Mouse (Mus musculus): ENCODE results near the gene Nt5e. TPM values are rescaled to one million over a fixed set of nuclear protein-coding genes. Genes with fewer than 3 reads are reported as not detected.
A peak's percentile ranks its signal among the peaks of the same experiment; 100 is the strongest.

Gene Nt5e
- polyA plus RNA-seq, 1 experiment from 2014 or later: 0.93 TPM

DNA sequence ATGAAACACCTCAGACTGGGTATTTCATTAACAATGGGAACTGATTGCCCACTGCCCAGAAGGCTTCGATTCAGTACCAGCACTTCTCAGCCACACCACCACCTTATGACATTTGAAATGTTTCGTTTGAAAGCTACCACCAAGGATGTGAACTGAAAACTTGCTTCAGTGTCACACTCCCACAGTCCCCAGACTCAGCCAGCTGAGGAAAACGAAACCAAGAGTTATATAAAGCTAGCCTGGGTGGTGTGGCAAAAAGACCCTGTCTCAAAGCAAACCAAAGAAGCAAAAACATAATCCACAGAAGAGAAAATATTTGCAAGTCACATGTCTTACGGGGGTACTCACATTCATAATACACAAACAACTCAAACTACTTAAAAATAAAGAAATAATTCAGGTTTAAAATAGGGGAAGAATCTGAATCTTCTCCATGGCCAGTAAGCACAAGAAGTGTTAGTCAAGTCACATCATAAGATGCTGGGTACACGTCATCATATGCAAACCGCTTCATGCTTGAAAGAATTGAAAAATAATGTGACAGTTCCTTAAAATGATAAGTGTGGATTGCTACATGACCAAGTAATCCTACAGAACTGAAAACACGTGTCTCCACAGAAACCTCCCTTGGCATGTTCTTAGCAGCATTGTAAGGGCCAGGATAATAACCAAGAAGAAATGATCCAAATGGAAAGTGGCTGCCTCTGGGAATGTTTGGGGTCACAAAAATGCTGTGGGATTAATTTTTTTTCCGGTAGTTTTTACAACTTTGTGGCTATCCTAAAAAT lies 28.9 kb upstream of the Nt5e start:
- Histone ChIP-seq H3K27me3 (ENCODE audit: control insufficient read depth, insufficient read depth, low read length) (no peaks in the 10 kb centered on the region), H3K27ac (ENCODE audit: low read depth, low read length) (no peak overlapping the region), H3K4me2 (no peak overlapping the region), H3K4me1 (ENCODE audit: control insufficient read depth, insufficient read depth, low read length) (no peaks in the 10 kb centered on the region), H3K9ac (ENCODE audit: low read length) (no peak overlapping the region), H3K4me3 (ENCODE audit: low read depth, low read length) (no peak overlapping the region), H3K36me3 (ENCODE audit: control insufficient read depth, insufficient read depth, low read length) (no peaks in the 10 kb centered on the region), H3K9me3 (ENCODE audit: control insufficient read depth, low read length) (no peaks in the 10 kb centered on the region)
- DNase-seq (ENCODE audit: low spot score, missing footprints) (no peak), ATAC-seq (ENCODE audit: low FRiP score) (no peak)
- WGBS: 86% methylated on average over 8 of the region's 8 CpGs

DNA sequence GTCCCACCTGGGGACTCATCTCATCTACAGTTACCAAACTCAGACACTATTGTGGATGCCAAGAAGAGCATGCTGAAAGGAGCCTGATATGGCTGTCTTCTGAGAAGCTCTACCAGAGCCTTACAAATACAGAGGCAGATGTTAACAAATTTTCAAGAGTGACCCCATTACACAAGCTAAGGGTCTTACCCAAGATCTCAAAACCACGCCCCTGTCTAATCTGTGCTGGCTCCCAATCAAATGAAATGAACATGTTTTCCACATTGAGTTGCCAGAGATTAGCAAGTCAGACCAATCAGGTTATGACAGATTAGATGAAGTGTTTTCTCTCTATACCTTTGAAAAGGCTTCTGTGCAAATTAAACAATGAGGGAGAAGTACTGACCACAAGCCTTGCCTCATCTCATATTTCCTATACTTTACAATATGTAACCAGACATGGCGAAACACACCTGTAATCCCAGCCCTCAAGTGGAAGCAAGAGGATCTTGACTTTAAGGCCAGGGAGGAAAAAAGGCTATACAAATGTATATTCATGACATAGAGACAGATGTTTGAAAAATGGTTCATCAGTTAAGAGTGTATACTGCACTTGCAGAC lies 19.9 kb upstream of the Nt5e start:
- H3K9ac ChIP-seq (ENCODE audit: low read length): no peak overlapping the region
- no peaks in the 10 kb centered on the region for H3K36me3 ChIP-seq (ENCODE audit: control insufficient read depth, insufficient read depth, low read length)
- WGBS: 85% methylated on average over 2 of the region's 2 CpGs
- no peak overlapping the region for H3K27ac ChIP-seq (ENCODE audit: low read depth, low read length)
- no peaks in the 10 kb centered on the region for H3K27me3 ChIP-seq (ENCODE audit: control insufficient read depth, insufficient read depth, low read length)
- ATAC-seq (ENCODE audit: low FRiP score) (no peak), DNase-seq (ENCODE audit: low spot score, missing footprints) (no peak)
- no peak overlapping the region for H3K4me3 ChIP-seq (ENCODE audit: low read depth, low read length)
- H3K9me3 ChIP-seq (ENCODE audit: control insufficient read depth, low read length): no peaks in the 10 kb centered on the region
- no peak overlapping the region for H3K4me2 ChIP-seq
- no peaks in the 10 kb centered on the region for H3K4me1 ChIP-seq (ENCODE audit: control insufficient read depth, insufficient read depth, low read length)

DNA sequence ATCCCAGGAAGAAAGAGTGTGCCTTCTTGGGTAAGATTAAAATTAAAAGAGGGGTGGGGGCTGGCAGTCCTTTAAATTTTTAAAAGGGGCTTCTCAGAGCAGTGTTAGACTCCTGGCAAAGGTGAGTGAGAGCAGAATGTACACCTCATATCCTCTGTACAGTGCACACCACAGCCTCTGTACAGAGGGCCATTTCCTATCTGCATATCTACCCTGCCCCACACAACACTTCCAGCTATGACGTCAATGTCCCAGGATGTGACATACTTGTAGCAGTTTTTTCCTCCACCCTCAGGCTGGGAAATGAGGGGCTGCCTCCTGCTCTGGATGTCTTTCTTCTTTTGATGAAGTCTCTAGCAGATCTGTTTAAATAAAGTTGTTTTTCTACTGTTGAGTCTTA lies 17.9 kb upstream of the Nt5e start:
- DNase-seq (ENCODE audit: low spot score, missing footprints): no peak
- no peak overlapping the region for H3K4me2 ChIP-seq
- 76% methylated on average over 1 of the region's 1 CpGs for WGBS

DNA sequence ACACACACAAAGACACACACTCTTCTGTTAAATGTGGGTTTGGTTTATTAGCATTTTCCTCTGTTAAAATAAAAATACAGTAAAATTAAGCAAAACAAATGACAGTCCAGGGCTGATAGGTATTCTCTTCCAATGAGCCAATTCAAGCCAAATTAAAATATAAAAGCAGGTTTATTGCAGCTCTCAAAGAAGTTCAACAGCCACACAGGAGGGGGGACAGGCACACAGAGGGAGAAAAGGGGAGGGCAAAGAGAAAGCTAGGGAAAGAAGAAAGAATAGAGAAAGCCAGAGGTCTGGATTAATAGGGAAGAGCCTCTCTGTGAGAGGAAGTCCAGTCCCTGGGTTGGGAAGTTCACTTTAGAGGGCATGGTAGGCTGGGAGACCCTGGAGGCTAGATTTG lies 7.8 kb upstream of the Nt5e start:
- no peak overlapping the region for H3K27ac ChIP-seq (ENCODE audit: low read depth, low read length)
- ATAC-seq (ENCODE audit: low FRiP score): no peak
- no peaks in the 10 kb centered on the region for H3K9me3 ChIP-seq (ENCODE audit: control insufficient read depth, low read length)
- no peak overlapping the region for H3K9ac ChIP-seq (ENCODE audit: low read length)
- no peaks in the 10 kb centered on the region for H3K36me3 ChIP-seq (ENCODE audit: control insufficient read depth, insufficient read depth, low read length)
- H3K4me3 ChIP-seq (ENCODE audit: low read depth, low read length): no peak overlapping the region
- no peak for DNase-seq (ENCODE audit: low spot score, missing footprints)
- no peaks in the 10 kb centered on the region for H3K27me3 ChIP-seq (ENCODE audit: control insufficient read depth, insufficient read depth, low read length)
- no peak overlapping the region for H3K4me2 ChIP-seq
- H3K4me1 ChIP-seq (ENCODE audit: control insufficient read depth, insufficient read depth, low read length): no peaks in the 10 kb centered on the region

More for the DNA sequence above, 17.9 kb upstream of the Nt5e start:
- Histone ChIP-seq H3K9ac (ENCODE audit: low read length) (no peak overlapping the region), H3K27ac (ENCODE audit: low read depth, low read length) (no peak overlapping the region), H3K36me3 (ENCODE audit: control insufficient read depth, insufficient read depth, low read length) (no peaks in the 10 kb centered on the region), H3K27me3 (ENCODE audit: control insufficient read depth, insufficient read depth, low read length) (no peaks in the 10 kb centered on the region), H3K4me1 (ENCODE audit: control insufficient read depth, insufficient read depth, low read length) (no peaks in the 10 kb centered on the region), H3K9me3 (ENCODE audit: control insufficient read depth, low read length) (no peaks in the 10 kb centered on the region), H3K4me3 (ENCODE audit: low read depth, low read length) (no peak overlapping the region)
- no peak for ATAC-seq (ENCODE audit: low FRiP score)

DNA sequence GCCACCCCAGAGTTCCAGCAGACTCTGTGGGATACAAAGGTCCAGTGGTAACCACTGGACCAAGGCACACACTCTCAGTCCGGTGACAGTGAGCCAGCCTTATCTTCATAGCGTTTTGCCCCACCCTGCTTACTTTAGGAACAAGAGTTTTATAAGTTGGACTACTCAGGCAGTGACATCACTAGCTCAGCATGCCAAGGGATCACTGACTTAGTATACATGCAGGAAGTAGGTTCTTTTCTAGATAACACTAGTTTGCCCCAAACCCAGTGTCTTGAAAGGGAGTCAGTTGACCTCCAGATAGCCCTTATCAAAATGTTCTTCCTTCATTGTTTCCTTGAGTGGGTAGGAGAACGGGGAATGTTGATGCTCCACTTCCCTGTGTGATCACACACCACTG lies 2.4 kb upstream of the Nt5e start:
- Histone ChIP-seq H3K9ac (ENCODE audit: low read length) (no peak overlapping the region), H3K27ac (ENCODE audit: low read depth, low read length) (no peak overlapping the region), H3K4me2 (no peak overlapping the region), H3K27me3 (ENCODE audit: control insufficient read depth, insufficient read depth, low read length) (peaks cover 8% of the 10 kb centered on the region; the same call in 1 of the 2 replicates), H3K36me3 (ENCODE audit: control insufficient read depth, insufficient read depth, low read length) (no peaks in the 10 kb centered on the region), H3K9me3 (ENCODE audit: control insufficient read depth, low read length) (no peaks in the 10 kb centered on the region), H3K4me1 (ENCODE audit: control insufficient read depth, insufficient read depth, low read length) (0 out of 2 replicates have a peak, but pooled peaks cover 3% of the 10 kb centered on the region), H3K4me3 (ENCODE audit: low read depth, low read length) (no peak overlapping the region)
- no peak for DNase-seq (ENCODE audit: low spot score, missing footprints)
- ATAC-seq (ENCODE audit: low FRiP score): no peak
- 86% methylated on average over 3 of the region's 3 CpGs for WGBS

DNA sequence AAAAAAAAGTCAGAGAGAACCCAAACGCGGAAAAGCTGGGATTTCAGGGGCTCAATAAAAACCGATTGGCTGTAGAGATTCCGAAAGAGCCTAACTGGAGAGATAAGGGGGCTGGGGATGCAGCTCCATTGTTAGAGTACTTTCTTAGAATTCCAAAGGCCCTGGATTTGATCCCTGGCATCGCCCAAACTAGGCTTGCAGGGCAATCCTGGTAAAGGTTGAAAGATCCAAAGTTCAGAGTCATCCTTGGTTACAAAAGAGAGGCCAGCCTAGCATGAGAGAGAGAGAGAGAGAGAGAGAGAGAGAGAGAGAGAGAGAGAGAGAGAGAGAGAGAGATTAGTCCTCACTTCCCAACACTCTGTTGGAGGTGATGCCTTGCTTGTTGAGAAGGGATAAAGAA lies 1.7 kb downstream of the Nt5e start:
- H3K4me2 ChIP-seq: no peak overlapping the region
- 8% methylated on average over 5 of the region's 5 CpGs for WGBS
- peaks cover 10% of the 10 kb centered on the region; the same call in 1 of the 2 replicates for H3K4me1 ChIP-seq (ENCODE audit: control insufficient read depth, insufficient read depth, low read length)
- H3K9me3 ChIP-seq (ENCODE audit: control insufficient read depth, low read length): no peaks in the 10 kb centered on the region
- ATAC-seq (ENCODE audit: low FRiP score): no peak
- no peak overlapping the region for H3K9ac ChIP-seq (ENCODE audit: low read length)
- no peak overlapping the region for H3K4me3 ChIP-seq (ENCODE audit: low read depth, low read length)
- peak; percentile 89 for DNase-seq (ENCODE audit: low spot score, missing footprints)
- peaks cover 8% of the 10 kb centered on the region; the same call in 1 of the 2 replicates for H3K27me3 ChIP-seq (ENCODE audit: control insufficient read depth, insufficient read depth, low read length)
- no peak overlapping the region for H3K27ac ChIP-seq (ENCODE audit: low read depth, low read length)
- no peaks in the 10 kb centered on the region for H3K36me3 ChIP-seq (ENCODE audit: control insufficient read depth, insufficient read depth, low read length)

DNA sequence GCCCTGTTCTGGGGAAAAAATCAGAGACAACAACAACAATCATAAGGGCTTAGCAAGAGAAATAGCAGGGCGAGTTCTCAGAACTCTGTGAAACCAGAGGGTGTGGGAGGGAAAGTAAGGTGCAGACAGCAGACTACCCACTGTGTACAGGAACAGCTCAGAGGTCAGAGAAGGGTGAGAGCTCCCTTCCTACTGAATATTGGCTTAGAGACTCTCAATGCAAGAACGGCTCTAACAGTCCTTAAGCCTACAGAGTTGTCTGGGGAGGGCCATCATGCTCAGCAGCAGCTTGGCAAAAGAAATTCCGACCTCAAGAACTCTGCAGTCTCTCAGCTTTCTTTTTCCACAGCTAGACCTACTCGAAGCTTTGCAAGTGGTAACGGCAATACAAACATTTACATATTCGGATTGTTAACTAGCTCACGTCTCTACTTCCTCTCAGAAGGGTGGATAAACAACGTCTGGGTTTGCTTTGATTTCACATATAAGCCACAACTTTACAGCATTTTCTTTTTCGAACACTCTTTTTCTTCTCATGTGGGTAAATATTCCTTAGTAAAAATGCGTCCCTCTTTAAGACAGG lies 2.3 kb downstream of the Nt5e start:
- WGBS: 39% methylated on average over 10 of the region's 10 CpGs

DNA sequence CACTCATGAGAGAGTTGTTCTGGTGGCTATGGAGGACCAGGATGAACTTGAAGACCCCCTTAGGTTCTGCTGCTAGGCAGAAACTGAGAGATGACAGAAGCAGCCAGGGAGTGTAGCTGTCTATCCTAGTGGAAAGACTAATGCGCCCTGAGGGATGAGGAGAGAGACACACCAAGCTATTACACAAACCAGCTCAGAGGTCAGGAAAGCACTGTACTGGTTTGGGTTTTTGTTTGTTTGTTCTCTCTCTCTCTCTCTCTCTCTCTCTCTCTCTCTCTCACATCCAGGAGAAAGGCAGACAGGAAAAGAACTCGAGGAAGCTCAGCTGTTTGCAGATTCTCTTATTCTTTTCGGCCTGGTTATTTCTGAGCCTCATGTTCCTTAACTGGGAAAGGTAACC lies 3.3 kb downstream of the Nt5e start:
- Histone ChIP-seq H3K9ac (ENCODE audit: low read length) (no peak overlapping the region), H3K27me3 (ENCODE audit: control insufficient read depth, insufficient read depth, low read length) (peaks cover 8% of the 10 kb centered on the region; the same call in 1 of the 2 replicates), H3K4me1 (ENCODE audit: control insufficient read depth, insufficient read depth, low read length) (peaks cover 10% of the 10 kb centered on the region; the same call in 1 of the 2 replicates), H3K4me2 (no peak overlapping the region), H3K4me3 (ENCODE audit: low read depth, low read length) (no peak overlapping the region), H3K36me3 (ENCODE audit: control insufficient read depth, insufficient read depth, low read length) (no peaks in the 10 kb centered on the region), H3K27ac (ENCODE audit: low read depth, low read length) (no peak overlapping the region), H3K9me3 (ENCODE audit: control insufficient read depth, low read length) (no peaks in the 10 kb centered on the region)
- WGBS: 66% methylated on average over 3 of the region's 3 CpGs
- ATAC-seq (ENCODE audit: low FRiP score) (no peak), DNase-seq (ENCODE audit: low spot score, missing footprints) (no peak)

More for the DNA sequence above, 2.3 kb downstream of the Nt5e start:
- Histone ChIP-seq H3K9me3 (ENCODE audit: control insufficient read depth, low read length) (no peaks in the 10 kb centered on the region), H3K4me3 (ENCODE audit: low read depth, low read length) (no peak overlapping the region), H3K36me3 (ENCODE audit: control insufficient read depth, insufficient read depth, low read length) (no peaks in the 10 kb centered on the region), H3K4me1 (ENCODE audit: control insufficient read depth, insufficient read depth, low read length) (peaks cover 10% of the 10 kb centered on the region; the same call in 1 of the 2 replicates), H3K27ac (ENCODE audit: low read depth, low read length) (no peak overlapping the region), H3K4me2 (no peak overlapping the region), H3K27me3 (ENCODE audit: control insufficient read depth, insufficient read depth, low read length) (peaks cover 8% of the 10 kb centered on the region; the same call in 1 of the 2 replicates), H3K9ac (ENCODE audit: low read length) (no peak overlapping the region)
- no peak for ATAC-seq (ENCODE audit: low FRiP score)
- no peak for DNase-seq (ENCODE audit: low spot score, missing footprints)

DNA sequence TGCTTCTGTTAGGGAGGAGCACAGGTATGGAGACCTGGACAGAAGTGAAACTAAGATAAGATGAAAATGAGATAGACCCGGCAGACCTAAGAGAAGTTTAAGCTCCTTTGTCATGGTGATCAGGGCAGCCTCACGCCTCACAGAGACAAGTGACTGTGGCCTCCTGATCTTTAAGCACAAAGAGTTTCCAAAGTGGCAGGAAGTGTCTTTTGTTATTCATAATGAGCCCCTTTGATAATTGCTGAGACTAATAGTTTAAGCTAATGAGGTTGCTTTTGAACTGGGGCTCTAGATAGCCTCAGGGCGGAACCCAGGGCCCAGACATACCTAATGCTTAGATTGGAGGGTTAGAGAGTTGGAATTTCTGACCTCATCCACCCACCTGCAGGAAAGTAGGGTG lies 5.5 kb downstream of the Nt5e start:
- Histone ChIP-seq H3K4me3 (ENCODE audit: low read depth, low read length) (no peak overlapping the region), H3K4me2 (no peak overlapping the region)
- 0 out of 2 replicates have a peak, but pooled peaks have one; percentile 25 for ATAC-seq (ENCODE audit: low FRiP score)

More for the DNA sequence above, 5.5 kb downstream of the Nt5e start:
- peaks cover 10% of the 10 kb centered on the region; the same call in 1 of the 2 replicates for H3K4me1 ChIP-seq (ENCODE audit: control insufficient read depth, insufficient read depth, low read length)
- H3K27me3 ChIP-seq (ENCODE audit: control insufficient read depth, insufficient read depth, low read length): peaks cover 5% of the 10 kb centered on the region; the same call in 1 of the 2 replicates
- H3K27ac ChIP-seq (ENCODE audit: low read depth, low read length): no peak overlapping the region
- no peaks in the 10 kb centered on the region for H3K9me3 ChIP-seq (ENCODE audit: control insufficient read depth, low read length)
- WGBS: 13% methylated on average over 3 of the region's 3 CpGs
- no peak overlapping the region for H3K9ac ChIP-seq (ENCODE audit: low read length)
- H3K36me3 ChIP-seq (ENCODE audit: control insufficient read depth, insufficient read depth, low read length): no peaks in the 10 kb centered on the region
- DNase-seq (ENCODE audit: low spot score, missing footprints): peak; percentile 87
